Comparison of ENCODE assay signal across 8 mouse cellular contexts in the genomic region with DNA sequence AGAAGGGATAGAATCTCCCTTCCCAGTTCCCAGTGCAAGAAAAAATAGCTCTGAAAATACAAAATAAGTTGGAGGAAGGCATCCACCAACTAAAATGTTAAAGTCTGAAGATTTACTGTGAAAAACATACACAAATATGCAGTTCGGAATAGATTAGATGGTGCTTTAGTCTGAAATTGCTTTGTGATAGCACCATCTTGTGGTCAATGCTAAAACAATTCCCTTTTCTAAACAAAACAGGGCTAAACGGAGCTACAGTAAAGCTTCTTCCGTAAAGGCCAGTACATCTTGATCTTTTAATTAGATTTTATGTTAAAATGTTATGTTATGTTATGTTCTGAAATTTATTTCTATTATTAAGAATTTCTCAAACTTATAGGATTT.
DNase-seq lines count a peak whose midpoint lies in the region; ATAC-seq lines count a peak whose summit lies in the region.

No protein-coding gene starts in this region.

- no peaks in the 10 kb centered on the region for H3K9me3 ChIP-seq in midbrain, embryonic 13.5 days

- H3K36me3 ChIP-seq in midbrain, embryonic 13.5 days, result no peaks in the 10 kb centered on the region

- H3K9ac ChIP-seq in midbrain, embryonic 13.5 days (replicated peaks), result peak overlapping the region; percentile 44; the same call in 1 of the 2 replicates

- no peaks in the 10 kb centered on the region for H3K27me3 ChIP-seq in midbrain, embryonic 13.5 days

- WGBS in midbrain, embryonic 13.5 days, result 25% methylated on average over 3 of the region's 3 CpGs

- ATAC-seq in midbrain, embryonic 13.5 days, result peak; percentile 79; the same call in 1 of the 2 replicates

- intact Hi-C loops in left cerebral cortex, postnatal 14 days (cut with DNase I), result loop anchor here (2.0 to 5.0 kb wide), 3 partner anchors 113 to 491 kb away; no protein-coding TSS in a partner anchor
- intact Hi-C loops in left cerebral cortex, postnatal 4 days (cut with DNase I), result loop anchor here (2.0 kb wide), 1 partner anchor 491 kb away; no protein-coding TSS in a partner anchor

- no peak overlapping the region for H3K27ac ChIP-seq in midbrain, embryonic 13.5 days

- H3K4me3 ChIP-seq in midbrain, embryonic 13.5 days (replicated peaks), result peak overlapping the region; percentile 19

- H3K4me2 ChIP-seq in midbrain, embryonic 13.5 days (replicated peaks), result peak overlapping the region; percentile 38

- H3K4me1 ChIP-seq in midbrain, embryonic 13.5 days (replicated peaks), result no peaks in the 10 kb centered on the region

- DNase-seq in cerebellum, adult 8-10 months, result peak; percentile 3
- DNase-seq in cerebellum, adult 18-20 months, result no peak
- DNase-seq in left cerebral cortex, postnatal 14 days (ENCODE audit: low spot score in 2 of 2), result peak; percentile 32 to 44
- no peak for DNase-seq in left cerebral cortex, postnatal 4 days
- peak; percentile 8 for DNase-seq in fibroblast of lung, adult 2 months (ENCODE audit: low read depth)
- DNase-seq in adrenal gland, postnatal 14 days, result no peak
- no peak for DNase-seq in frontal cortex, postnatal 10 days (ENCODE audit: low spot score in 2 of 2)

Comparison
In these comparisons a context has a peak if more than half of its experiments do, and no peak if none do; other contexts are left out.
1. DNase-seq: peak in cerebellum, adult 8-10 months (single experiment), left cerebral cortex, postnatal 14 days (2 of 2) and fibroblast of lung, adult 2 months (single experiment); none in cerebellum, adult 18-20 months (0 of 2), left cerebral cortex, postnatal 4 days (single experiment), adrenal gland, postnatal 14 days (single experiment) and frontal cortex, postnatal 10 days (0 of 2).